Mouse (Mus musculus): ENCODE measurements around the gene Kif23. TPM values are rescaled to one million over a fixed set of nuclear protein-coding genes. Genes with fewer than 3 reads are reported as not detected.
A peak's percentile ranks its signal among the peaks of the same experiment; 100 is the strongest.

The Kif23 gene
- total RNA-seq, 2 experiments from 2014 or later: 4.8 to 5.5 TPM

DNA sequence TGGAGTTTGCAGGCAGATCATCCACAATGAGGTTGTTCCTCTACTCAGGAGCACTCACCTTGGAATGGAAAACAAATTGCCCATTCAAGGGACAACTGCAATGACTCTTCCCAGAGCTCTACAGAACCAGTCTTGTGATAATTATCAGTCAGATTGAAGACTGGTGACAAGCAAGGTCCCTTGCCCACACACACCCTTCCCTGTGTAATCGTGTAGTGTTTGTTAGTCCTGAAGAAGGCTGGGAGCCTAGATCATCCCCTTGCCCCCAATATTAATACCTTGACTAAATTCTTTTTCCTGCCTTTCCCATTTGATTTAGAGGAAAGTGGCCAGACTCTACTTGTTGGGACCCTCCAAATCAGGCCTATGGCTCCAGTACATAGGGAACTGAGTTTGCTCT, 36.9 kb downstream of the Kif23 start:
- intact Hi-C loops (cut with DNase I): no loop called here
- DNase-seq (ENCODE audit: extremely low spot score in 1 of 2, low spot score in 2 of 2): no peak

GRCm38 (mm10) chr9:61908832-61909407, 37.7 kb downstream of the Kif23 start:
- no peak for DNase-seq (ENCODE audit: extremely low spot score in 1 of 2, low spot score in 2 of 2)
- intact Hi-C loops (cut with DNase I): no loop called here

DNA sequence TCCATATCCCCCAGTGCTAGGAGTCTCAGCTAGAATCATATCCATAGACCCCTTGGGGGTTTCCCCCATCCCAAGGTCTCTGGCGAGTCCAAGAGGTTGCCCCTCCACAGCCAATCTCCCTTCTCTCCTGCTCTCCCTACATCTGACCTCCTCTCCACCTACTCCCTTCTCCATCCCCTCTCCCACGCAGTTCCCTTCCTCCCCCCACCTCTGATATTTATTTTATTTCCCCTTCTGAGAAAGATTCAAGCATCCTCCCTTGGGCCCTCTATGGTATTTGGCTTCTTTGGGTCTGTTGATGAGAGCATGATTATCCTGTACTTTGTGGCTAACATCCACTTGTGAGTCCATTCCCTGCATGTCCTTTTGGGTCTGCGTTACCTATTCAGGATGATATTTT, 38.2 kb downstream of the Kif23 start:
- intact Hi-C loops (cut with DNase I): no loop called here
- DNase-seq (ENCODE audit: extremely low spot score in 1 of 2, low spot score in 2 of 2): no peak

GRCm38 (mm10) chr9:61907621-61908295, 38.8 kb downstream of the Kif23 start:
- intact Hi-C loops (cut with DNase I): no loop called here
- DNase-seq (ENCODE audit: extremely low spot score in 1 of 2, low spot score in 2 of 2): no peak

DNA sequence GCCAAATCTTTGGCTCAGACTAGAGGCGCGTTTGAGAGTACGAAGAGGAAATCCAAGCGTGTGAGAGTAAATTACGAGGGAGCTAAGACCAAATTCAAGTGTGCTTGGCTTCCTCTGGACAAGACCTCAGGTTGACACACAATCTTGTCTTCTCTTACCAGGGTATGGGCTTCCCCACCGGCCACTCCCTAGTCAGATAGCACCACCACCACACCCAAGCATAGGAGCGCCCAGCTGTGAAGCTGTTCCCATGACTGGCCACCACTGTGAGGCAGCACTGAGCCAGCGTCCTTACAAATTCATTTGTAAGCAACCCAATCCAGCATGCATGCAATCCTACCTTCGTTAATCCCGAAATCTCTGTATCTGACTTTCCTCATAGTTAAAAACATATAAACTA, 39.7 kb downstream of the Kif23 start:
- peak in 1 of 2 experiments; percentile 67 for DNase-seq (ENCODE audit: extremely low spot score in 1 of 2, low spot score in 2 of 2)
- intact Hi-C loops (cut with DNase I): no loop called here

- intact Hi-C loops (cut with DNase I): no loop called here
- no peak for DNase-seq (ENCODE audit: extremely low spot score in 1 of 2, low spot score in 2 of 2)
Measured at GRCm38 (mm10) chr9:61905576-61905975, 41.0 kb downstream of the Kif23 start.

- intact Hi-C loops (cut with DNase I): no loop called here
- DNase-seq (ENCODE audit: extremely low spot score in 1 of 2, low spot score in 2 of 2): no peak
Measured at GRCm38 (mm10) chr9:61904201-61904600, 42.4 kb downstream of the Kif23 start.

- DNase-seq (ENCODE audit: extremely low spot score in 1 of 2, low spot score in 2 of 2): peak; percentile 53 to 58
- intact Hi-C loops (cut with DNase I): no loop called here
Measured at GRCm38 (mm10) chr9:61902445-61902844, 44.1 kb downstream of the Kif23 start.

DNA sequence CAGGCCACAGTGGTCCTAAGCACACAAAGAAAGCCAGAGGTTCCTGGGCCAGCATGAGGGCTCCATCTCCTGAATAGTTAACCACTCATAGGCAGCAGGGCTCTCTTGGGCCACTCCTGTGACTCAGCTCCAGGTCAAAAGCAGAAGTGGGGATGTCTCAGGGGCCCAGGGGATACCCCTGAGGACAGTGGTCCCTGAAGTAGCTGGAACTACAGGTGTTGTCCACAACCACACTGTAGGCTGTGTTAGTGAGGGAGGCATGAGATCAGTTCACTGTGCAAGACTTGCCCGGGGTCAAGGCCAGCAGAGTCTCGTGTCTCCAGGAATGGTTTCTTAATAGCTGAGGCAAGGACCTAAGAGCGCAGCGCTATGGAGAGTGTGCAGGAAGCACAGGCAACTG, 45.0 kb downstream of the Kif23 start:
- DNase-seq (ENCODE audit: extremely low spot score in 1 of 2, low spot score in 2 of 2): no peak
- intact Hi-C loops (cut with DNase I): no loop called here

DNA sequence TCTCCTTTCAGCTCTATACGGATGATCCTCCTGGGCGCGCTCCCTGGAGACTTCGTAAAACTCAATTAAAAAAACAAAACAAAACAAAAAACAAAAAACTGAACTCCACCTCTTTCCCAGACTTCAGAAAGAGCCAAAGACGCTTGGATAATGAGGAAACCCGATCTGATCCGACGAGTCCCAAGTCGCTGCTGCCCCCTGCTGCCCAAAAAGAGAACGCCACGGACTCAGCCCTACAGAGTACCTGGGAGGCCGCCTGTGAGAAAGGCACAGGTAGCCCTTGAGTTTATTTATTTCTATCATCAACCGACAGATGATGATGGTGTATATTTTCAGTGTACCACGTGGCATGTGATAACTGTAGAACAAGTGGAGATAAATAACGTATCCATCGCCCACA, 46.8 kb downstream of the Kif23 start:
- intact Hi-C loops (cut with DNase I): loop anchor here (5.0 to 10.0 kb wide), 3 partner anchors 525 to 1003 kb away; partner anchors contain the start of gene Tle3
- DNase-seq (ENCODE audit: extremely low spot score in 1 of 2, low spot score in 2 of 2): peak; percentile 76 to 81

GRCm38 (mm10) chr9:61898401-61898800, 48.2 kb downstream of the Kif23 start:
- DNase-seq (ENCODE audit: extremely low spot score in 1 of 2, low spot score in 2 of 2): peak; percentile 87 to 90
- intact Hi-C loops (cut with DNase I): loop anchor here (5.0 to 10.0 kb wide), 3 partner anchors 524 to 1001 kb away; partner anchors contain the start of gene Tle3

DNA sequence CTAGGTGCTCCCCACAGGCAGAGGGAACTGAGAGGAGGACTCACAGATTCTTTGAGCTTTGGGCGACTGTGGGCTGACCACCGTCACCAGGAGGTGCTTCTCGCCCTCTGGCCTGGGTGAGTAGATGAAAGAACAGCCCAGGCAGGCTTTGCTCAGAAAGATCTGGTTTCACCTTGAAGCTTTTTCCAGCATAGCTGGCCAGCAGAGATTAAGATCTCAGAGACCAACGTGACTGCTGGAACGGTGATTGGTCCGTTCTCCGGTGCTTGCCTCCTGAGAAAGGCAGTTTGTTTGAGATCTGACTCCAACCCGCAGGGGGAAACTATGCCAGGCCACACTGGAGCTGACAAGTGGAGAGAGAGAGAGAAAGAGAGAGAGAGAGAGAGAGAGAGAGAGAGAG, 51.6 kb downstream of the Kif23 start:
- DNase-seq (ENCODE audit: extremely low spot score in 1 of 2, low spot score in 2 of 2): peak in 1 of 2 experiments; percentile 28
- intact Hi-C loops (cut with DNase I): loop anchor here (5.0 to 10.0 kb wide), 3 partner anchors 520 to 998 kb away; partner anchors contain the start of gene Tle3

GRCm38 (mm10) chr9:61889855-61890254, 56.7 kb downstream of the Kif23 start:
- intact Hi-C loops (cut with DNase I): loop anchor here (10.0 kb wide), 2 partner anchors 515 to 845 kb away; partner anchors contain the start of gene Tle3
- no peak for DNase-seq (ENCODE audit: extremely low spot score in 1 of 2, low spot score in 2 of 2)

DNA sequence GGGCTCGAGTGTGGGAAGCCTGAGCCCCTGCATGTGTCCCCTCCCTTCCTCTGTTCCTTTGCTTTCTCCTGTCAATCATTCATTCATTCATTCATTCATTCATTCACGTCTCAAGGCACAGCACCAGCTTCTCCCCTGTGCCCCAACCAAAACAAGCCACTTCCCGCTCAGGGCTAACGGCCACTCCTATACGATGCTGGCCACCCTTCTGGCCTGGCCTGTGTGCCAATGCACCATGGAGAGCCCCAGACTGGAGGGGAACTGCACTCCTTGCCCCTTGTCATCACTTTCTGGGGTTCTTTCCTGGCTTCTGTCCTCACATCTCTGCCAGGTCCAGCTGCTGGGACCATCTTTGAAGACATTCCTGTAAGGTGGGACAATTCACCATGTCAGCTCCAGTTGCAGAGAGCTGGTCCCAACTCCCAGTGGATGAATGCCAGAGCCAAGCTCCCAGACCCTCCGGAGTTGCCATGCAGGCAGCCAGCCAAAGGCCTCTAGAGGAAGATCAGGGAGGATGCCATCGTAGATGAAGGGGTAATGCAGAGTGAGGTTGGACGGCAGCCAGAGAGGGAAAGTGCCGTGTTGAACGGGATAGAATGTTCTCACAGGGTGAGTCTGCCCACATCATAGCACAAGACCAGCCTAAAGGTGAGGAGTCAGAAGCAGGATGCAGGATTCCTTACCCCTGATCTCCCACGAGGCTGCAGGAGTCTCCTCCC, 58.8 kb downstream of the Kif23 start:
- DNase-seq (ENCODE audit: extremely low spot score in 1 of 2, low spot score in 2 of 2): peak in 1 of 2 experiments; percentile 54
- intact Hi-C loops (cut with DNase I): no loop called here

- DNase-seq (ENCODE audit: extremely low spot score in 1 of 2, low spot score in 2 of 2): no peak
- intact Hi-C loops (cut with DNase I): no loop called here
Measured at GRCm38 (mm10) chr9:61885964-61886363, 60.6 kb downstream of the Kif23 start.

- intact Hi-C loops (cut with DNase I): no loop called here
- DNase-seq (ENCODE audit: extremely low spot score in 1 of 2, low spot score in 2 of 2): no peak
Measured at GRCm38 (mm10) chr9:61884936-61885335, 61.6 kb downstream of the Kif23 start.

DNA sequence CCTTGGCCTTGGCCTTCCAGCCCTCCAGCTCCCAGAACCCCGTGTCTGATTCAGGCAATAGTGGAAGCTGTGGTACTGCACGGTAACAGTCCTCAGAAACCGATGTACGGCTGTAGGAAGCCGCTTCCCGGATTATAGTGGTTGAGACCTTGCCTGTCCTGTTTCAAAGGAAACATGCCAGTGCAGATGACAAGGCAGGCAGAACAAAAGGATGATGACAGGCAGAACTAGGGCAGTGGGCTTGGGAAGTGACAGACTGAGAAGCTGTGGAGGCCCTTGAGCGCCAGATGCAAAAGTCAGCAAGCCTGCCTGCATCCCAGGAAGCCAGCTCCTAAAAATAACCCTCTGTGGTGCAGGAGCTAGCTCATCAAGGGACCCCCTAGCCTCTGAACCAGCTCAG, 62.2 kb downstream of the Kif23 start:
- intact Hi-C loops (cut with DNase I): no loop called here
- no peak for DNase-seq (ENCODE audit: extremely low spot score in 1 of 2, low spot score in 2 of 2)

GRCm38 (mm10) chr9:61882179-61882578, 64.4 kb downstream of the Kif23 start:
- no peak for DNase-seq (ENCODE audit: extremely low spot score in 1 of 2, low spot score in 2 of 2)
- intact Hi-C loops (cut with DNase I): no loop called here

DNA sequence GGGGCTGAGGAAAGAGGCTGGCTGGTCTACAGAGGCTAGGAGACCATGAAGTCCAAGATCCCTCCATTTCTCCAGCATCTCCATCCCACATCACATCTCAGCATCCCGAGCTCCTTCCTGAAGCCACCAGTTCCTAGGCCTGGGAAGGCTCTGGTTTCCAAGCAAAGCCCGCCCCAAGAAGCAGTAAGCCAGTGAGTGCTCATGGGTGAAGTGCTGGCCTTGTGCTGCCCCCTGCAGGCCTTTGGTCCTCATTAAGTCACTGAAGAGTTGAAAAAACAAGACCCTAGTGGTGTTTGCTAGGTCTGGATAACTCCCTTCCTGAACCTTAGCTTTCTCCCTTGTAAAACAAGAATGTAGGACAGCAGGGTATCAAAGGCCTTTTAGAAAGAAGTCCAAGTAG, 67.7 kb downstream of the Kif23 start:
- peak; percentile 73 to 82 for DNase-seq (ENCODE audit: extremely low spot score in 1 of 2, low spot score in 2 of 2)
- intact Hi-C loops (cut with DNase I): no loop called here

Measured in left cerebral cortex, postnatal 10 days (tissue).